Mouse (Mus musculus) thymus, adult 2 months (tissue): ENCODE measurements around the gene Inpp4a.

Source experiments
- CTCF ChIP-seq: fragments of 200-500 bp; IDR thresholded peaks from 2 replicates; pipeline ENCODE4 v1.5.1; 2012; ENCODE audit warnings: mild to moderate bottlenecking, control low read depth, low read length, moderate library complexity, borderline replicate concordance; ENCODE audit not compliant: control insufficient read depth, poor library complexity, insufficient read depth; ENCODE audit errors: extremely low read depth
- POLR2A ChIP-seq: fragments of 200-500 bp; IDR thresholded peaks from 2 replicates; pipeline ENCODE4 v1.6.1; 2012; ENCODE audit warnings: mild to moderate bottlenecking, low read length, control low read depth, moderate library complexity; ENCODE audit not compliant: control insufficient read depth, poor library complexity, insufficient read depth; ENCODE audit errors: extremely low read depth

DNA sequence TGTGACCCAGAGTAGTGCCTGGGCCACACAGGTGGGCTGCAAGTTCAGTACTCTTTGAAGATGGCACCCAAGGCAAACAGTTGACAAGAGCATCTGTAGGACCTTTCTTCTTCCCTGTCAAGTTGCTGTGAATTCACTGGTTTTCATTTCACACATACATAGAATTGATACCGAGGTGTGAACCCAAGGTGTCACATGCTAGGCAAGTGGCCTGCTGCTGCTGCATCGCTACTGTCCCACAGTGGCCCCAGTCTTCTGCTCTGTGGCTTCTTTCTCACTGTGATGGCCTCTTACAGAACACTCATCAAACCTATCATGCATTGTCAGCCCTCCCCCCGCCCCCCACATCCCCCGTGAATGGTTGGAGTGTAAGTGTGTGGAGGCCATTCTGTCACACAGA is 27.6 kb downstream of the Inpp4a start:
- TF ChIP-seq POLR2A: no peak
- TF ChIP-seq CTCF: no peak
